Mouse (Mus musculus) neural tube, embryonic 14.5 days (tissue): Measurements from ENCODE around the gene Spock3. TPM values are rescaled to one million over a fixed set of nuclear protein-coding genes. Genes with fewer than 3 reads are reported as not detected.

Source experiments
- ATAC-seq: fragments of 200-750 bp; cut with Nextera tagmentation; 2 replicates; pipeline ENCODE4 v1.8.0; 2017; ENCODE audit warnings: low read depth, mild to moderate bottlenecking, moderate TSS enrichment, moderate library complexity
- H3K27ac ChIP-seq: fragments of 300-500 bp; sonication (generic); 2 replicates; pipeline ENCODE4 v1.5.1; 2014; ENCODE audit warnings: low read depth, mild to moderate bottlenecking, control low read depth, low read length, moderate library complexity, mixed read lengths
- H3K27me3 ChIP-seq: fragments of 300-500 bp; sonication (generic); 2 replicates; pipeline ENCODE4 v1.6.1; 2014; ENCODE audit warnings: low read length; ENCODE audit not compliant: control insufficient read depth, insufficient read depth
- H3K36me3 ChIP-seq: fragments of 300-500 bp; sonication (generic); 2 replicates; pipeline ENCODE4 v1.6.1; 2014; ENCODE audit warnings: low read length, mixed read lengths; ENCODE audit not compliant: control insufficient read depth, insufficient read depth
- H3K4me1 ChIP-seq: fragments of 300-500 bp; sonication (generic); 2 replicates; pipeline ENCODE4 v1.6.1; 2014; ENCODE audit warnings: low read length; ENCODE audit not compliant: control insufficient read depth, insufficient read depth
- H3K4me2 ChIP-seq: fragments of 300-500 bp; sonication (generic); 2 replicates; pipeline ENCODE4 v1.6.1; 2014; ENCODE audit warnings: mild to moderate bottlenecking, low read depth, low read length, control low read depth
- H3K4me3 ChIP-seq: fragments of 300-500 bp; sonication (generic); 2 replicates; pipeline ENCODE4 v1.5.1; 2014; ENCODE audit warnings: low read depth, low read length, control low read depth, mixed read lengths
- H3K9ac ChIP-seq: fragments of 300-500 bp; sonication (generic); replicated peaks from 2 replicates; pipeline ENCODE4 v1.6.1; 2014; ENCODE audit warnings: low read depth, mild to moderate bottlenecking, control low read depth, low read length, mixed read lengths
- H3K9me3 ChIP-seq: fragments of 300-500 bp; sonication (generic); 2 replicates; pipeline ENCODE4 v1.6.1; 2016; ENCODE audit warnings: low read length; ENCODE audit not compliant: control insufficient read depth
- WGBS: fragments of 180-500 bp; shearing (Covaris S2); extraction: QIAGEN DNeasy Blood & Tissue Kit; methylation state at CpG from one replicate; pipeline ENCODE4 v1.1.7; 2014; 5-methylcytosine and 5-hydroxymethylcytosine counted together
- polyA plus RNA-seq: library from polyadenylated mRNA; unstranded; fragments of >200 nt; fragmentation: Nextera tagmentation; extraction: Ambion mirVana; gene quantifications from 2 replicates; pipeline ENCODE4 v1.2.1, GENCODE M21; 2014

Gene Spock3
- polyA plus RNA-seq: 169 and 193 TPM in 2 replicates

DNA sequence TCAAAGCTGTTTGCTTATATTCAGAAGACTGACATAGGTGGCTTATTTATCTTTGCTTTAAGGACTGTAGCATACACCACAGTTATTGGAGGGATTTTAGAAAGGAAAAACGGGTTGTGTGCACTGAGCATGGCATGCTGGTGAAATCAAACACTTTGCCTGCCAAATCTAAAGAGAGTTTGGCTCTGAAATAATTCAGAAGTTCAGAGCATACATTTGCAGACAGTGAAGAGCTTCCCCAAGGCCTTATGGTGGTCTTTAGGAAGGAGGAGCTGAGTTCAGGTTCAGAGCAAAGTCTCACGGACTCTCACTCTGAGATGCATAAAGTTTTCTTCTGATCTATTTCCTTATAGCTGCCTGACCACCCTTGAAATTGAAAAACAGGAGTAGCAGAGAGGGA is at the start of gene Spock3:
Gene Spock3 (plus strand): TSS at position 301 of the 400 bp plus-strand sequence.
- Histone ChIP-seq H3K9me3 (no peaks in the 10 kb centered on the region), H3K27me3 (no peaks in the 10 kb centered on the region), H3K4me1 (no peaks in the 10 kb centered on the region), H3K9ac (peak within 1 kb of the TSS; percentile 87), H3K4me3 (peak within 1 kb of the TSS; percentile 63), H3K4me2 (peak within 1 kb of the TSS; percentile 58), H3K36me3 (no peaks in the 10 kb centered on the region), H3K27ac (peak within 1 kb of the TSS; percentile 86)
- 47% methylated on average over 2 of the region's 2 CpGs for WGBS
- ATAC-seq: no peak

GRCm38 (mm10) chr8:62951173-62952134 is 645 bp downstream of the Spock3 start:
- Histone ChIP-seq H3K9me3 (no peaks in the 10 kb centered on the region), H3K36me3 (no peaks in the 10 kb centered on the region), H3K27ac (peak overlapping the region; percentile 86), H3K4me2 (peak overlapping the region; percentile 58), H3K9ac (peak overlapping the region; percentile 87), H3K27me3 (no peaks in the 10 kb centered on the region), H3K4me3 (peak overlapping the region; percentile 63), H3K4me1 (no peaks in the 10 kb centered on the region)
- peak; percentile 93 for ATAC-seq
- under 1% methylated on average over 50 of the region's 50 CpGs for WGBS

- peak; percentile 56; the same call in 1 of the 2 replicates for ATAC-seq
- Histone ChIP-seq H3K9me3 (no peaks in the 10 kb centered on the region), H3K4me3 (peak overlapping the region; percentile 63), H3K27me3 (no peaks in the 10 kb centered on the region), H3K27ac (peak overlapping the region; percentile 86; the same call in 1 of the 2 replicates), H3K36me3 (no peaks in the 10 kb centered on the region), H3K9ac (peak overlapping the region; percentile 87), H3K4me1 (no peaks in the 10 kb centered on the region), H3K4me2 (peak overlapping the region; percentile 58)
- 8% methylated on average over 3 of the region's 3 CpGs for WGBS
These were observed 1.7 kb downstream of the Spock3 start for GRCm38 (mm10) chr8:62952481-62952880.

- no peaks in the 10 kb centered on the region for H3K4me1 ChIP-seq
- no peaks in the 10 kb centered on the region for H3K36me3 ChIP-seq
- H3K27ac ChIP-seq: no peak overlapping the region
- no peak for ATAC-seq
- no peaks in the 10 kb centered on the region for H3K27me3 ChIP-seq
- 89% methylated on average over 3 of the region's 3 CpGs for WGBS
- H3K9ac ChIP-seq: no peak overlapping the region
- H3K4me3 ChIP-seq: no peak overlapping the region
- H3K9me3 ChIP-seq: no peaks in the 10 kb centered on the region
- H3K4me2 ChIP-seq: no peak overlapping the region
These were observed 11.8 kb downstream of the Spock3 start for GRCm38 (mm10) chr8:62962608-62963007.

DNA sequence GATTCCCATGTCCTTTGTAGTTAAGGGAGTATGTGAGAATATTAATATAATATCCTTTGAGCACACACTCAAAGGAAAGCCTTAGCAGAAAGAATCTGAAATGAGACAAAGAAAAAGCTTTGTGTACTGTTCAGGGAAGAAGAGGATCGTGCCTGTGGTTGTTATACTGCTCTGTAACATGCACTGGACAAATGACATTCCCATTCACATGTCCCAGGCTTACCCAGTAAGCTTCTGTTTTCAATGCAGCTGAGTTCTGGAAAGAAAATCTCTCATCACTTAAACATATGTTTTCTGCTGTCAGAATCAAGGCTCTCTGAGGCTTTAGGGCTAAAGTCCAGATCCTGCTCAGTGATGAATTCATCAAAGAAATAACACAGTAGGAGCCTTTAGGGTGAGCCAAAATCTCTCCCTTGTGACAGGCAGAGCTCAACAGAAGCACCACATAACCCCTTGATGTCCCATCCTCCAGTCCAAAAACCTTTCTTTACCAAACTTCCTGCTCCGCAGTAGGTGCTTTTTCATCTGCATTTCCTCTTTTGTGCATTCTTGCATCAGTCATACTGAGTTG is 19.1 kb downstream of the Spock3 start:
- H3K27ac ChIP-seq: no peak overlapping the region
- no peak overlapping the region for H3K4me2 ChIP-seq
- WGBS: 72% methylated on average over 2 of the region's 2 CpGs
- H3K9ac ChIP-seq: no peak overlapping the region
- no peaks in the 10 kb centered on the region for H3K4me1 ChIP-seq
- no peak for ATAC-seq
- no peaks in the 10 kb centered on the region for H3K36me3 ChIP-seq
- no peak overlapping the region for H3K4me3 ChIP-seq
- H3K9me3 ChIP-seq: no peaks in the 10 kb centered on the region
- no peaks in the 10 kb centered on the region for H3K27me3 ChIP-seq

DNA sequence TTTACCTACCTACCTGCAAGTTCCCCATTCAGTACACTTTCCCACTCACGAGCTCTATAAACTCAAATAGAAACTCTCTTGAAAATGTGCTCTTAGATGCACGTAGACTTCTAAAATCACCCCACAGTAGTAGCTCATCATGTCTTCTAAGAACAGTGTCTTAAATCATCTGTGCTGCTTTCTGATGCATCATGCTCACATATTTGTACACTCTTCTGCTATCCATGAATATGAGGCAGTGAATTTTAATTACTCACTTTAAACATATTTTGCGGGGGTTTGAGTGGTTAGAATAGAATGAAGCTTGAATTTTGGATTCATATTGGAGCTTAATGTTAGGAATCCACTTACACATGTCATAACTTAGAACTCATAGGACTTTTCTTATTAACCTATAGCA is 138.2 kb downstream of the Spock3 start:
- H3K9ac ChIP-seq: no peak overlapping the region
- H3K27ac ChIP-seq: no peak overlapping the region
- no peak for ATAC-seq
- H3K27me3 ChIP-seq: no peaks in the 10 kb centered on the region
- H3K4me2 ChIP-seq: no peak overlapping the region
- H3K36me3 ChIP-seq: no peaks in the 10 kb centered on the region
- WGBS: 86% methylated on average over 3 of the region's 3 CpGs
- H3K4me1 ChIP-seq: no peaks in the 10 kb centered on the region
- no peak overlapping the region for H3K4me3 ChIP-seq
- no peaks in the 10 kb centered on the region for H3K9me3 ChIP-seq

GRCm38 (mm10) chr8:63098200-63098599 is 147.4 kb downstream of the Spock3 start:
- Histone ChIP-seq H3K27ac (no peak overlapping the region), H3K36me3 (no peaks in the 10 kb centered on the region), H3K4me1 (no peaks in the 10 kb centered on the region), H3K27me3 (no peaks in the 10 kb centered on the region), H3K4me3 (no peak overlapping the region), H3K9ac (no peak overlapping the region), H3K4me2 (no peak overlapping the region), H3K9me3 (no peaks in the 10 kb centered on the region)
- 83% methylated on average over 2 of the region's 2 CpGs for WGBS
- no peak for ATAC-seq

GRCm38 (mm10) chr8:63109761-63110160 is 159.0 kb downstream of the Spock3 start:
- Histone ChIP-seq H3K9ac (no peak overlapping the region), H3K9me3 (no peaks in the 10 kb centered on the region), H3K36me3 (no peaks in the 10 kb centered on the region), H3K27ac (no peak overlapping the region), H3K4me2 (no peak overlapping the region), H3K4me3 (no peak overlapping the region), H3K27me3 (no peaks in the 10 kb centered on the region), H3K4me1 (no peaks in the 10 kb centered on the region)
- 34% methylated on average over 1 of the region's 1 CpGs for WGBS
- no peak for ATAC-seq

DNA sequence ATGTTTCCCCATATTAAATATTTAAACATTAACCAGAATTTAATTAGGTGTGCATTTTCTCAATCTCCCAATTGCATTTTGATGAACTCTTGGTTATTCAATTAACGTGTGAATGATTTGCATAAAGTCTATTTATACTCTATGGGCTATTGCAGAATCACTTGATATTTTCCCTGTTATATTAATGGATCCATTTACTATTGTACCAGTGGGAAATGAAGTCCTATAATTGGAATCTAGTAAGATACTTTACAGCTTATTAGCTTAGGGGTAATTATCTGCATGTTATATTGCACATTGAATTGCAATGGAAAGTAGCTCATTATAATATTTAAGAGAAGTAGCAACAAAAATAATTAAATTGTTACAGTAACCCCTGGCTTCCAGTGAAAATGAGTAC is 162.1 kb downstream of the Spock3 start:
- Histone ChIP-seq H3K9ac (no peak overlapping the region), H3K4me3 (no peak overlapping the region), H3K36me3 (no peaks in the 10 kb centered on the region), H3K27ac (no peak overlapping the region), H3K4me2 (no peak overlapping the region), H3K4me1 (no peaks in the 10 kb centered on the region), H3K9me3 (no peaks in the 10 kb centered on the region), H3K27me3 (no peaks in the 10 kb centered on the region)
- ATAC-seq: peak; percentile 82
- WGBS: 30% methylated on average over 1 of the region's 1 CpGs
